Mouse (Mus musculus) kidney, postnatal 0 days (tissue): ENCODE measurements at regions not wholly inside any gene's neighbourhood (a gene's known extent, or its start where the extent isn't known, plus 50 kb on each side); places are given as distances from the start of the nearest gene placed in this dataset.

Experiments
- ATAC-seq: fragments of 200-750 bp; cut with Nextera tagmentation; replicated peaks from 2 replicates; pipeline ENCODE4 v1.8.0; 2017; ENCODE audit warnings: low read depth, moderate number of reproducible peaks, moderate TSS enrichment, moderate library complexity; ENCODE audit not compliant: low FRiP score
- DNase-seq: peaks from one replicate; pipeline ENCODE4 v3.0.0-alpha.2; 2016; ENCODE audit warnings: low spot score
- H3K27ac ChIP-seq: fragments of 300-500 bp; sonication (generic); 2 replicates; pipeline ENCODE4 v1.5.1; 2014; ENCODE audit warnings: mild to moderate bottlenecking
- H3K27me3 ChIP-seq: fragments of 300-500 bp; sonication (generic); 2 replicates; pipeline ENCODE4 v1.6.1; 2014; ENCODE audit warnings: low read length, mixed read lengths; ENCODE audit not compliant: insufficient read depth
- H3K36me3 ChIP-seq: fragments of 300-500 bp; sonication (generic); 2 replicates; pipeline ENCODE4 v1.6.1; 2014; ENCODE audit warnings: low read length, mixed read lengths; ENCODE audit not compliant: insufficient read depth
- H3K4me1 ChIP-seq: fragments of 300-500 bp; sonication (generic); replicated peaks from 2 replicates; pipeline ENCODE4 v1.6.1; 2014; ENCODE audit warnings: antibody characterized with exemption, low read length, mixed read lengths; ENCODE audit not compliant: insufficient read depth
- H3K4me2 ChIP-seq: fragments of 300-500 bp; sonication (generic); 2 replicates; pipeline ENCODE4 v1.6.1; 2014; ENCODE audit warnings: mild to moderate bottlenecking, low read length, moderate library complexity, mixed read lengths
- H3K4me3 ChIP-seq: fragments of 300-500 bp; sonication (generic); replicated peaks from 2 replicates; pipeline ENCODE4 v1.5.1; 2014; ENCODE audit warnings: low read depth, low read length
- H3K9ac ChIP-seq: fragments of 300-500 bp; sonication (generic); 2 replicates; pipeline ENCODE4 v1.6.1; 2014; ENCODE audit warnings: low read depth, low read length
- H3K9me3 ChIP-seq: fragments of 300-500 bp; sonication (generic); replicated peaks from 2 replicates; pipeline ENCODE4 v1.6.1; 2016; ENCODE audit warnings: low read length, inconsistent platforms, mixed read lengths
- CTCF ChIP-seq: IDR thresholded peaks from 2 replicates; pipeline ENCODE4 v1.5.1; 2016; ENCODE audit warnings: antibody characterized with exemption, low read depth, mild to moderate bottlenecking, moderate library complexity
- WGBS: fragments of 180-500 bp; shearing (Covaris S2); extraction: QIAGEN DNeasy Blood & Tissue Kit; methylation state at CpG from one replicate; pipeline ENCODE4 v1.1.7; 2014; 5-methylcytosine and 5-hydroxymethylcytosine counted together

DNA sequence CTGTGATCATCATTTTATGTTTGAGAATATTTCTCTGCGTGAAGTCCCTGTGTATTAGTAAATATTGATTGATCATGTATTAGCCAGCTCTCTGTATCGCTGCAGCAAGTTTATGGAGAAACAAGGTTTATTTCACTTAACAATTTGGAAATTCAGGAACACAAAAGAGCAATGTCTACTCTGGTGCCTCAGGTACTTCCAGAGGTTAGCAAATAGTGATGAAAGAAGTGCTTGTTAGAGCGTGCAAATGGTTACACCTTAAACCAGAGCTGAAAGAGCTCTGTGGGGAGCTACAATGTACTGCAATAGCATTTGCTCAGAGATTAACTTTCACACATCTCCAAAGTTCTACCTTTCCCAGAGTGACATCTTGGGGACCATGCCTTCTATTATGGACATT is 400.9 kb downstream of the Fam198b start:
- Histone ChIP-seq H3K4me2 (no peak overlapping the region), H3K4me1 (no peaks in the 10 kb centered on the region), H3K4me3 (no peak overlapping the region), H3K9ac (no peak overlapping the region), H3K27me3 (no peaks in the 10 kb centered on the region), H3K9me3 (no peaks in the 10 kb centered on the region), H3K27ac (no peak overlapping the region), H3K36me3 (no peaks in the 10 kb centered on the region)
- TF ChIP-seq CTCF, result no peak
- ATAC-seq, result no peak
- 94% methylated on average over 3 of the region's 3 CpGs for WGBS
- no peak for DNase-seq

DNA sequence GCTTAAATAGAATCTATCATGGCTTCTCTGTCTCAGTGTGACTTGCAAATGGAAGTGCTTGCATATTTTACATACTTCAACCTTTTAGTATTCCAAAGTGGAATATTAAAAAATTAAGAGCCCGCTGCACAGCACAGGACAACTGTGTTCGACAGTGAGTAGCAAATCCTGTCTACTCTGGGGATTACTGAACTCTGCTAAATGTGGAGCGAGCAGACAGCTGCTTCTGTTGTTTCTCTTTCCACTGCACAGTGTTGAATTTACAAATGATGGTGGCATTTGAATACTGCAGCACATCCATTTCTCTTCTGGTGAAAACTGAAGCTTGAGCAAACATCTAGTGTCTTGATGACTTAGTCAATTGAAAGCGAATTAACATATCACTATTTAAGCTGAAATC is 409.2 kb downstream of the Fam198b start:
- H3K27me3 ChIP-seq, result no peaks in the 10 kb centered on the region
- DNase-seq (no peak), ATAC-seq (no peak)
- H3K4me3 ChIP-seq, result no peak overlapping the region
- H3K9me3 ChIP-seq, result no peaks in the 10 kb centered on the region
- H3K4me2 ChIP-seq, result no peak overlapping the region
- 81% methylated on average over 4 of the region's 4 CpGs for WGBS
- no peak for TF ChIP-seq CTCF
- H3K36me3 ChIP-seq, result no peaks in the 10 kb centered on the region
- H3K9ac ChIP-seq, result no peak overlapping the region
- H3K4me1 ChIP-seq, result no peaks in the 10 kb centered on the region
- H3K27ac ChIP-seq, result no peak overlapping the region

- Histone ChIP-seq H3K27ac (no peak overlapping the region), H3K4me1 (no peaks in the 10 kb centered on the region), H3K9me3 (no peaks in the 10 kb centered on the region), H3K9ac (no peak overlapping the region), H3K27me3 (no peaks in the 10 kb centered on the region), H3K4me2 (no peak overlapping the region), H3K36me3 (no peaks in the 10 kb centered on the region), H3K4me3 (no peak overlapping the region)
- TF ChIP-seq CTCF, result no peak
- 44% methylated on average over 4 of the region's 4 CpGs for WGBS
- peak; percentile 35 for DNase-seq
- no peak for ATAC-seq
These were observed 423.3 kb downstream of the Fam198b start for GRCm38 (mm10) chr3:80307632-80308031.

DNA sequence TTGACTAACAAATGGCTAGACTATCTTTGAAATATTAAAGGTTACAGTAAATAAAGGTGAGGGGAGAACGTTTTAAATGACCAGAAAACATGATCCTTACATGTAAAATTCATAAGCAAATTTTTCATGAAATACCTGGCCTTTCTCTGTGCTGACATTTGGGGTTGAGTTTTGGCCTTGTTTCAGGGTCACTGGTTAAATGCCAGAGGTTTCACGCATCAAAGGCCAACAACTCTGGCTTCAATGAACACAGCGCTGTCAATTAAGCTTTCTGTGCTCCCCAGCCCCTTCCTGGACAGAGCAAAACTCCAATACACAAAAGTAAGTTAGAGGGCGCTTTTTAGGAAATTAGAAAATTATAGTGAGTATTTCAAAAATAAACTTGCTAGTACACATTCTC is 425.6 kb downstream of the Fam198b start:
- no peak for TF ChIP-seq CTCF
- no peak for DNase-seq
- Histone ChIP-seq H3K9ac (no peak overlapping the region), H3K36me3 (no peaks in the 10 kb centered on the region), H3K27ac (no peak overlapping the region), H3K4me2 (no peak overlapping the region), H3K4me1 (no peaks in the 10 kb centered on the region), H3K4me3 (no peak overlapping the region), H3K27me3 (no peaks in the 10 kb centered on the region), H3K9me3 (no peaks in the 10 kb centered on the region)
- 56% methylated on average over 4 of the region's 4 CpGs for WGBS
- ATAC-seq, result no peak

GRCm38 (mm10) chr3:80311689-80312088 is 427.4 kb downstream of the Fam198b start:
- Histone ChIP-seq H3K4me3 (no peak overlapping the region), H3K36me3 (no peaks in the 10 kb centered on the region), H3K9ac (no peak overlapping the region), H3K4me1 (no peaks in the 10 kb centered on the region), H3K27ac (no peak overlapping the region), H3K4me2 (no peak overlapping the region), H3K9me3 (no peaks in the 10 kb centered on the region), H3K27me3 (no peaks in the 10 kb centered on the region)
- 77% methylated on average over 2 of the region's 2 CpGs for WGBS
- no peak for TF ChIP-seq CTCF
- DNase-seq, result no peak
- no peak for ATAC-seq

- no peak overlapping the region for H3K9ac ChIP-seq
- 76% methylated on average over 3 of the region's 3 CpGs for WGBS
- ATAC-seq (no peak), DNase-seq (no peak)
- H3K4me3 ChIP-seq, result no peak overlapping the region
- no peaks in the 10 kb centered on the region for H3K9me3 ChIP-seq
- H3K27me3 ChIP-seq, result no peaks in the 10 kb centered on the region
- H3K27ac ChIP-seq, result no peak overlapping the region
- no peak for TF ChIP-seq CTCF
- no peaks in the 10 kb centered on the region for H3K36me3 ChIP-seq
- H3K4me1 ChIP-seq, result no peaks in the 10 kb centered on the region
- H3K4me2 ChIP-seq, result no peak overlapping the region
These were observed 438.0 kb downstream of the Fam198b start for GRCm38 (mm10) chr3:80322291-80322690.

DNA sequence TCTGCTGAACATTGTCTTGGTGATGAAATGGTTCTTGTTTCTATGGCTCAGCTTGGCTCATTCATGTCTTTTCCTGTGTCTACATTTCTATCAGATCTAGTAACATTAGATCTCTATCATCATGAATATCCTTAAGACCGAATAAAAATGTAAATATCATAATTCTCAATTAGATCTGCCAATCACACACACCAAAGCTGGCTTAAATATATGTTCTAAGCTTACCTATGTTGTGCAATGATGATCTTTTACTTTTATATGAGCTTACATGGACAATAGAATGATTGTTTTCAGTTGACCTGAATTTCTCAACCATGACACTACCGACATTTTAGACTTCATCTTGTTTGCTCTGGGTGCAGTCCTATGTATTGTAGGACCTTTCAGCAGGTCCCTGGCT is 440.4 kb downstream of the Fam198b start:
- H3K27me3 ChIP-seq, result no peaks in the 10 kb centered on the region
- no peak for DNase-seq
- H3K4me2 ChIP-seq, result no peak overlapping the region
- TF ChIP-seq CTCF, result no peak
- no peaks in the 10 kb centered on the region for H3K4me1 ChIP-seq
- no peak for ATAC-seq
- no peaks in the 10 kb centered on the region for H3K36me3 ChIP-seq
- WGBS, result 78% methylated on average over 2 of the region's 2 CpGs
- no peak overlapping the region for H3K27ac ChIP-seq
- H3K9ac ChIP-seq, result no peak overlapping the region
- no peak overlapping the region for H3K4me3 ChIP-seq
- H3K9me3 ChIP-seq, result no peaks in the 10 kb centered on the region
